Mouse (Mus musculus) liver, adult (tissue): Measurements from ENCODE around the gene Urb1.
A peak's percentile ranks its signal among the peaks of the same experiment; 100 is the strongest.

Experiments
- GATA4 ChIP-seq: IDR thresholded peaks from 2 replicates; pipeline ENCODE4 v1.6.1; 2014; ENCODE audit warnings: mild to moderate bottlenecking, low read length; ENCODE audit not compliant: insufficient replicate concordance

The Urb1 gene

GRCm38 (mm10) chr16:90829894-90830685, 19.9 kb upstream of the Urb1 start:
- peak; percentile 95; the same call in 1 of the 2 replicates for TF ChIP-seq GATA4

DNA sequence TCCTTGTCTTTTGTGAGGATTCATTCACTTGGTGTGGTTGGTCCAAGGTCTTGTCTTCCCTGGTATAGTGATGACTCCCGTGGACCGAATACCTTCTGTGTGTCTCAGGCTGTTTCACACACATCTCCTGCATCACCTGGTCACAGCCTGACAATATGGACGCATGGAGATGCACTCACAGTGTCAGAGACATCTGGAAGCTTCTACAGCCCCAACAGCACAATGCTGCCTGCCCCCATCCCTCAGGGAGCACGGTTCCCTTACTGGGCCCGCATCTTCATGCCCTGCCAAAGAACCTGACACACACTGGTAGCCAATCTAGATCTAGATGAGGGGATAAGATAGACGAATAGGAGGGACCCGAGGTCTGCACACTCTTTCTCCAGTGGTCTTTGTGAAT, 18.9 kb upstream of the Urb1 start:
- TF ChIP-seq GATA4, result no peak

GRCm38 (mm10) chr16:90827498-90827897, 17.3 kb upstream of the Urb1 start:
- no peak for TF ChIP-seq GATA4

DNA sequence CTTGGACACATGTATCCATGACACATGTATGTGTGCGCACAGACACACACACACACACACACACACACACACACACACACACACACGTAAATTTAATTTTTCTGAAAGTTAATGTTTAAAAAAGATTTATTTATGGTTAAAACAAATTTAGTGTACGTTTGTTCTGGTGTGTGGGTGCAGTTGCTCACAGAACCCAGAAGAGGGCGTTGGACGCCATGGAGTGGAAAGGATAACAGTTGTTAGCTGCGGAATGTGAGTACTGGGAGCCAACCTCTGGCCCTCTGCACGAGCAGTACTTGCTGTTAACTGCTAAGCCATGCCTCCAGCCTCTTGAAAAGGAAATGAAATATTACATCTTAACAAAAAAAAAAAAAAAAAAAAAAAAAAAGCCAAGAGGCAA, 16.2 kb upstream of the Urb1 start, which contains the start of gene Eva1c:
Gene Eva1c (plus strand): TSS at position 263 of the 400 bp plus-strand sequence.
- TF ChIP-seq GATA4, result no peak

DNA sequence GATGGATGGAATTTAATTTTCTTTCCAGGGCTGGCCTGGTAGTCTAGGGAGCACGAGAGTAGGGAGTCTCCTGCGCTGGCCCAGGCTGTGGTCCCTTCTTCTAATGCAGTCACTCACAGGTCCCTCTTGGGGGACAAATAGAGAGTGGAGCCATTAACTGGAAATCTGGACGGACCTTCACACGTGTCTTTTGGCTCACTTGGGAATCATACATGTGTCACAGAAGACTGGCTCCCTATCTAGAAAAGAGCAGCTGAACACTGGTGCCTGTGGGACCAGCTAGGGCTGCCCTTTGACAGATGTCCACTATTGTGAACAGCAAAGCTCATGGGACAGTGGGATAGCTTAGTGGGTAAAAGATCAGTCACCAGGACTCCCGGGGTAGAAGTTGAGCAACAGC, 15.8 kb upstream of the Urb1 start:
- no peak for TF ChIP-seq GATA4

- TF ChIP-seq GATA4, result no peak
These were observed 12.8 kb upstream of the Urb1 start for GRCm38 (mm10) chr16:90822981-90823380.

- no peak for TF ChIP-seq GATA4
These were observed 12.2 kb upstream of the Urb1 start for GRCm38 (mm10) chr16:90822284-90822935.

GRCm38 (mm10) chr16:90821046-90821697, 11.0 kb upstream of the Urb1 start:
- TF ChIP-seq GATA4, result no peak

- TF ChIP-seq GATA4, result no peak
These were observed 10.1 kb upstream of the Urb1 start for GRCm38 (mm10) chr16:90820326-90820725.

- TF ChIP-seq GATA4, result no peak
These were observed 1.9 kb upstream of the Urb1 start for GRCm38 (mm10) chr16:90812086-90812485.

DNA sequence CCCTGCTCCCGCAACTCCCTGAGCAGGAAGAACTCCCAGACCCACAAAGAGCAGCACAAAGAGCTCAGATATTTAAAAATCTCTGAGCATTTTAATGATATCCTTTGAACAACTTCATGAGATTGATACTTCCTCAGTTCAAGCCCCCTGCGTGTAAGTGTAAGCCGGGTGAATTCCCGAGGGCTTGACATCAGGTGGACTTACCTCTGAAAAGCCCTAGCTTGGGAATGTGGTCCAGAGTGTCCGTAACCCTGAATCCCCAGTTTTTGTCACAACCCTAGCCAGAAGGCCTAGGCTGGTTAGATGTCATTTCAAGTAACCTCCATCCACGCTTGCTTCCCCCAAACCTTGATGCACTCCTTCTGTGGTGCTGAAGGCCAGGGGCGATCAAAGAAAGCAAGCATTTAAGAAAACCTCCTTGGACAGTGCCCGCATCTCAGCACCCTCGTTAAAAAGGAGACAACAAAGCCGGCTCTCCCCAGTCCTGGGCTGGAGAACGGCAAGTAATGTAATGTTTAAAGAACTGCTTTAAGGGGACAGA, 573 bp upstream of the Urb1 start:
- TF ChIP-seq GATA4, result no peak

- TF ChIP-seq GATA4, result no peak
These were observed 5.7 kb downstream of the Urb1 start for GRCm38 (mm10) chr16:90804466-90804865.

- no peak for TF ChIP-seq GATA4
These were observed 8.3 kb downstream of the Urb1 start for GRCm38 (mm10) chr16:90801928-90802327.

DNA sequence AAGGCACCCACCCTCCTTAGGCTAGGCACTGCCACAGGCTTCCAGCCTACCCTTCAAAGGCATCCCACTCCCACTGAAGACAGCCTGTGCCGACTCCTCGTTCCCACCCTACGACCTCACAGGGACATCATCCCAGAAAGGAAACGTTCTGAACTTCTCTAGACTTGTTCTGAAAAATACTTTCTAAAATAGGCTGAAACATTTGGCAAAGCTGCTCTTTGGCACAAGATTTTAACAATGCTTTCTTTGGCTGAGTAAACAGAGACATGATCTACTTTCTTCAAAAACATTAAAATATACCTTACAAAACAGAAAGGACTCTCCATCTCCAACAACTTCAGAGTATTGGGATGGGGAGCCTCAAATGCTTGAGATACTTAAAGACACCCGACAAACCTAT, 9.0 kb downstream of the Urb1 start:
- no peak for TF ChIP-seq GATA4

DNA sequence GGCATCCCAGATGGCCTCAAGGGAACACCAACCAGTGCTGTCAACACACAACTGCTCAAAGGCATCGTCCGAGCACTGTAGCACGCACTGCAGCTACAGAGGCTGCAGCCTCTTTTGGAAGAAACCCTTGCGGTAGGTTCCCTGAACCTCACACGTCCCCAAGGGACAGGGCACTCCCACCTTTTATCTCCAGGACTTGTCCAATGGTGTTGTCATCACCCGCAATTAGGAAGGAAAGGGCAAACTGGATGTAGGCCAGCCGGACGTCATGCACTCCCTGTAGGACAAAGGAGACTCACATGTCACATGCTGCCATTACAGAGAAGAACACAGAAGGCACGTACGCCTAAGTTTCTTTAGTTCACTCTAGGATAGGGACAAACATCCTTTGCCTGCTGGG, 10.4 kb downstream of the Urb1 start:
- no peak for TF ChIP-seq GATA4

DNA sequence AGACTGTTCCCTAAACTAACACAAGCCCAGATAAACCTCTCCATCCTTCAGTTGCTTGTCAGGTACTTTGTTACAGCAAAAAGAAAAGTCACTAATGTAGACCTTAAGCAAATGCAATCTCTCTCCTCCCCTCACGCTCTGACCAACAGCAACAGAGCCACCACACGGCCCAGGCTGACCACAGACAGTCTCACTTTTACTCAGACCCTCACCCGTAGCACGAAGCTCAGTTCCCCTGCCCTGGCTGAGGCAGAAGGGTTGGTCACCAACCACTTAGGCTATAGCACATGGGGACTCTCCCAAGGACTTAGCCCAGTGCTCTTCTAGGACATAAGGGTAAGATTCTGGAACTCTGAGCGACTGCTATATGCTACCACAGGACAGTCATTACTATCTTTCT, 11.4 kb downstream of the Urb1 start:
- TF ChIP-seq GATA4, result no peak
